Mouse (Mus musculus) liver, postnatal 0 days (tissue): Measurements from ENCODE around the gene Slc35e4.

Experiments used
- CTCF ChIP-seq: sonication (generic); IDR thresholded peaks from 2 replicates; pipeline ENCODE4 v1.5.1; 2016; ENCODE audit warnings: antibody characterized with exemption, low read depth
- EP300 ChIP-seq: IDR thresholded peaks from 2 replicates; pipeline ENCODE4 v1.6.1; 2016; ENCODE audit warnings: antibody characterized with exemption, low read depth, mild to moderate bottlenecking

GRCm38 (mm10) chr11:3878660-3879059 is 35.8 kb downstream of the Slc35e4 start:
- TF ChIP-seq CTCF (no peak), EP300 (no peak)
